Mouse (Mus musculus) brown adipose tissue, adult 24 weeks (tissue): ENCODE data around the gene Ubr2. TPM values are rescaled to one million over a fixed set of nuclear protein-coding genes. Genes with fewer than 3 reads are reported as not detected.
A peak's percentile ranks its signal among the peaks of the same experiment; 100 is the strongest.

Source experiments
- H3K27ac ChIP-seq: fragments of 200-500 bp; replicated peaks from 2 replicates; pipeline ENCODE4 v1.5.1; 2012; ENCODE audit warnings: low read depth, mild to moderate bottlenecking, low read length
- H3K4me1 ChIP-seq: fragments of 200-500 bp; 2 replicates; pipeline ENCODE4 v1.6.1; 2012; ENCODE audit warnings: low read length, mixed read lengths; ENCODE audit not compliant: control insufficient read depth, insufficient read depth, insufficient read length
- H3K4me3 ChIP-seq: fragments of 200-500 bp; 2 replicates; pipeline ENCODE4 v1.5.1; 2012; ENCODE audit warnings: low read depth, mild to moderate bottlenecking, low read length, moderate library complexity; ENCODE audit not compliant: insufficient read depth
- polyA plus RNA-seq: library from polyadenylated mRNA; stranded (reverse); fragments of >200 nt; gene quantifications from 2 replicates; pipeline ENCODE4 v1.2.4, GENCODE M21; 2012; ENCODE audit not compliant: missing spikeins, insufficient read depth, insufficient read length

The Ubr2 gene
- polyA plus RNA-seq, 1 experiment = 17.1 TPM

GRCm38 (mm10) chr17:47010722-47011660, 635 bp upstream of the Ubr2 start:
- peak overlapping the region; percentile 49 for H3K4me3 ChIP-seq
- H3K27ac ChIP-seq = peak overlapping the region; percentile 58
- H3K4me1 ChIP-seq = peaks cover 12% of the 10 kb centered on the region; the same call in 1 of the 2 replicates

GRCm38 (mm10) chr17:47009546-47009897, 834 bp downstream of the Ubr2 start:
- peak overlapping the region; percentile 86 for H3K4me3 ChIP-seq
- H3K27ac ChIP-seq = peak overlapping the region; percentile 85
- H3K4me1 ChIP-seq = peaks cover 15% of the 10 kb centered on the region; the same call in 1 of the 2 replicates

- H3K4me3 ChIP-seq = peak overlapping the region; percentile 86
- peaks cover 17% of the 10 kb centered on the region; the same call in 1 of the 2 replicates for H3K4me1 ChIP-seq
- peak overlapping the region; percentile 85 for H3K27ac ChIP-seq
Measured at GRCm38 (mm10) chr17:47009016-47009415, 1.3 kb downstream of the Ubr2 start.

GRCm38 (mm10) chr17:47008506-47008905, 1.9 kb downstream of the Ubr2 start:
- Histone ChIP-seq H3K27ac (peak overlapping the region; percentile 85; the same call in 1 of the 2 replicates), H3K4me3 (peak overlapping the region; percentile 13; the same call in 1 of the 2 replicates), H3K4me1 (peaks cover 17% of the 10 kb centered on the region; the same call in 1 of the 2 replicates)

- Histone ChIP-seq H3K27ac (no peak overlapping the region), H3K4me3 (no peak overlapping the region), H3K4me1 (peaks cover 17% of the 10 kb centered on the region; the same call in 1 of the 2 replicates)
Measured at GRCm38 (mm10) chr17:47006741-47007140, 3.6 kb downstream of the Ubr2 start.

- no peak overlapping the region for H3K4me3 ChIP-seq
- H3K4me1 ChIP-seq = peaks cover 17% of the 10 kb centered on the region; the same call in 1 of the 2 replicates
- no peak overlapping the region for H3K27ac ChIP-seq
Measured at GRCm38 (mm10) chr17:47005741-47006405, 4.5 kb downstream of the Ubr2 start.

- H3K4me3 ChIP-seq = no peak overlapping the region
- H3K27ac ChIP-seq = no peak overlapping the region
- H3K4me1 ChIP-seq = peaks cover 16% of the 10 kb centered on the region; the same call in 1 of the 2 replicates
Measured at GRCm38 (mm10) chr17:47003305-47003704, 7.1 kb downstream of the Ubr2 start.

GRCm38 (mm10) chr17:47002401-47002800, 8.0 kb downstream of the Ubr2 start:
- Histone ChIP-seq H3K4me1 (peaks cover 12% of the 10 kb centered on the region), H3K27ac (no peak overlapping the region), H3K4me3 (no peak overlapping the region)

- Histone ChIP-seq H3K27ac (no peak overlapping the region), H3K4me1 (peaks cover 10% of the 10 kb centered on the region), H3K4me3 (no peak overlapping the region)
Measured at GRCm38 (mm10) chr17:46998840-46999239, 11.5 kb downstream of the Ubr2 start.

- Histone ChIP-seq H3K27ac (no peak overlapping the region), H3K4me1 (peaks cover 10% of the 10 kb centered on the region), H3K4me3 (no peak overlapping the region)
Measured at GRCm38 (mm10) chr17:46996484-46996883, 13.9 kb downstream of the Ubr2 start.

- H3K4me3 ChIP-seq = no peak overlapping the region
- H3K4me1 ChIP-seq = peaks cover 10% of the 10 kb centered on the region
- no peak overlapping the region; the same call in 1 of the 2 replicates for H3K27ac ChIP-seq
Measured at GRCm38 (mm10) chr17:46995621-46996020, 14.7 kb downstream of the Ubr2 start.

- Histone ChIP-seq H3K27ac (no peak overlapping the region), H3K4me3 (no peak overlapping the region), H3K4me1 (peaks cover 10% of the 10 kb centered on the region)
Measured at GRCm38 (mm10) chr17:46994641-46995398, 15.5 kb downstream of the Ubr2 start.

- H3K27ac ChIP-seq = no peak overlapping the region
- no peak overlapping the region for H3K4me3 ChIP-seq
- peaks cover 10% of the 10 kb centered on the region for H3K4me1 ChIP-seq
Measured at GRCm38 (mm10) chr17:46993625-46994024, 16.7 kb downstream of the Ubr2 start.

- H3K4me3 ChIP-seq = no peak overlapping the region
- no peaks in the 10 kb centered on the region for H3K4me1 ChIP-seq
- no peak overlapping the region for H3K27ac ChIP-seq
Measured at GRCm38 (mm10) chr17:46987631-46988030, 22.7 kb downstream of the Ubr2 start.

- no peaks in the 10 kb centered on the region for H3K4me1 ChIP-seq
- no peak overlapping the region for H3K27ac ChIP-seq
- no peak overlapping the region for H3K4me3 ChIP-seq
Measured at GRCm38 (mm10) chr17:46980050-46980449, 30.3 kb downstream of the Ubr2 start.
